Mouse (Mus musculus): ENCODE results near the gene Wrb. TPM values are rescaled to one million over a fixed set of nuclear protein-coding genes. Genes with fewer than 3 reads are reported as not detected.
A peak's percentile ranks its signal among the peaks of the same experiment; 100 is the strongest.

The Wrb gene
- total RNA-seq, 2 experiments from 2014 or later, result 12.6 to 13.0 TPM

DNA sequence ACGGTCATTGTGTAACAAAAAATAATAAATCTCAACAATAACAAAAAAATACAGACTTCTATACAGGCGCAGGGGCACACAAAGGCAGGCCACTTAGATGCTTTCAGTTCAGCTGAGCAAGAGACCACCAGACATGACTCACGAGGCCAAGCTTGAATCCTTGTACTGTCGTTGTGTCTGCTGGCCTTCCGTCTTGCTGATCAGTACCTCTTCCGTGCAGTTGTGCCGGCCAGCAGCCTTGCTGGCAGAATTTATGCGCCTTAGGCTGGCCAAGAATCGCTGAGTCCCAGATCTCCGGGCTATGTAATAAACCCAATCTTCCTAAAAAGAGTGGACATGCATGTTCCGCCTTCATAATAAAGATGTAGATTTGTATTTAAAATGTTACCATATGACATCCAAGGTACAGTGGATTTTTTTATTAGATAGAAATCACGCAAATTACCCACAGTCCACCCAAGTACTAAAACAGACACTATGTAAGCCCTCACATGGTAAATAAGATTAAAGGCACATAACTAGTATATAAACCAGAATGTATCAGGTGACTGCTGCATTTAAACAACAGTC, 13.4 kb downstream of the Wrb start:
- DNase-seq (ENCODE audit: low spot score), result no peak

- peak; percentile 56 for DNase-seq (ENCODE audit: low spot score)
These were observed 14.0 kb downstream of the Wrb start for GRCm38 (mm10) chr16:96159091-96159731.

DNA sequence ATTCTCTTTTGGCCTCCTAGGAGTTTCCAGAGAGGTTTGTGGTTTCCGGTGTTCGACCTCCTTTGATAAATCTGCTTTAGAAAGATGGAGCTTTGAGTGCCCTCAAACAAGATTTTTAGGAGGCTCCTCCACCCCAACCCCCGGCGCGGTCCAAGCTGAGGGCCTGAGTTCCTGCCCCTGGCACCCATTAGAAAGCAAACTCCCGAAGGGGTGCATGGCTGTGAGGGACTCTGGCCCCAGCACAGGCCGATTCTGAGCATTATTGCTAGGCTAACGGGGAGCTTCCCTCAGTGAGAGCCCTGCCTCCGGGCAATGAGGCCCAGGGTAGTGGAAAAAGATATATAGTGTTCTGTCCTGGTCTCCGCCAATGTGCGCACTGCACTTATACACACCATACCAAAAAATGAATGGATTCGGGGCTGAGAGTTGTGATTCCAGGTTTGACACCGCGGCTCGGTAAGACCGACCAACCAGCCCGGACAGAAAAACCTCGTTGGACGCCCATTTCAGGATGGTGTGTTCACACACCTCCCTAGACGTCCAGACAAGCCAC, 14.7 kb downstream of the Wrb start:
- DNase-seq (ENCODE audit: low spot score), result no peak

DNA sequence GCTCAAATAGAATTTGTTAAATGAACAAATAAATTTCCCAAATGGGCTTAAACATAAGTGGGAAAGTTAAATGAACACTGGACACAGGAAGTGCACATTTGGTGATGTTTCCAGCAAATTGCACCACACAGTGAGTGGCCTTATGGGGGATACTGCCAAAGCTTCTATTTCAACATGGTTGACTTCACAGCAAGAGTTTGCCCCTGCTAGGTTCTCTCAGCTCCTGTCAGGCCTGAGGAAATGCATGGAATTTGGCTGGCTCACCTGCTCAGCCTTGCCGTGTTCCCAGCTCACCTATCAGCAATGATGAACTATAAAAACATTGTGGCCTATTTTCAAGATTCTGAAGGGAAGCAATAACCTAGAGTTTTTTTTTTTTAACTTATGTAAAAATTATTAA, 15.7 kb downstream of the Wrb start:
- no peak for DNase-seq (ENCODE audit: low spot score)

DNA sequence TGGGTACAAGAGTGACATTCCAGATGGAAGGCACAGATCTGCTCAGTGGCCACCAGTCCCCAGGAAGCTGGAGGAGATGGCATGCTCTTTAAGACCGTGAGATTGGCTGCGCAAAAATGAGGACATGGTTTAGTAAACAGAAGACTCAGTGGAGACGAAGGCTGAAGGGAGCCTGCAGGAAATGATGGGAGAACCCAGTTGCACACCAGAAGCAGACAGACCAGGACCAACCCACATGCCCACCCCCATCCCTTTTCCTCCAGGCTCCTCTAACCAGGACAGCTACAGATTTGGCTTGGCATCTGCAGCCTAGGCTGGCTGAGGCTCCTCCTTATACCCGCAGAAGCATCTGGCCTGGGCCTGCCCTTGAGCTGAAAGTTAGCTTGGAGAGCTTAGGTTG, 16.1 kb downstream of the Wrb start:
- no peak for DNase-seq (ENCODE audit: low spot score)

DNA sequence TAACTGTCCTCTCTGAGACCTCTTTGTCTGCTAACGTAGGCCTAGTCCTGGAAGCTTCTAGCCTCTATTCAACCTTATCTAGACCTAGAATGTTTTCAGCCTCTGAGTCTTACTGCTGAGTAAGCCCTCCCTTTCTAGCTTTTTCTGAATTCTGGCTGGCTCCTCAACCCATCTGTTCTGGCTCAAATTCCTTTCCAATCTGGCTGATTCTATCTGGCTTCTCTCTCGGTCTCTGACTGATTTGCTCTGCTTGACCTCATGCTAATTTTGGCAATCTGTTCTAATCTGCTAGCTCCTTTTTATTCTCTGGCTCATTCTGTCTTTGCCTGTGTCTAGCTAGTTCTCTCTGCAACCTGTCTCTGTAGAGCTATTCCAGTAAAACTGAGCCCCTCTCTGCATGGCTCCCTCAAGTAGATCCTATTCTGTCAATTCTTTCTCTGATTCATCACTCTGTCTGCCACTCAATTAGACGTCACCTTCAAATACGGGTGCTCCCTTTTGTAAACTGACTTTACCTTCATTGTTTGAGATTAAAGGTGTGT, 20.6 kb downstream of the Wrb start:
- DNase-seq (ENCODE audit: low spot score), result no peak

DNA sequence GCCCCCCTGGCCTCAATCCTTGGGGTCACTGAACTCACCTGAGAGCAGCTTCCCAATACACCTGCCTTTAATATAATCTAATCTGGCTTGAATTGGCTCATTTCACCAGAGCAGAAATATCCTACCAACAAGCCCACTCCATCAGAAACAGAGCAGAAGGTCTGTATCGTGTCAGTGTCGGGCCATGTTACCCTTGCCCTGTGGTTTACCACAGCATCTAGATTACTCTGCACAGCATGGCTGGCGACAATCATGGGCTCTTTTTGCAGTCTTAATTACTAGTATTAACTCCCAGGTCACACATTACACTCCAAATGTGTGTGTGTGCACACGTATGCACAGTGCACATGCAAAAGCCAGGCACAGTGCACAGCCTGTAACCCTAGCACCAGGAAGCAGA, 23.6 kb downstream of the Wrb start:
- no peak for DNase-seq (ENCODE audit: low spot score)

DNA sequence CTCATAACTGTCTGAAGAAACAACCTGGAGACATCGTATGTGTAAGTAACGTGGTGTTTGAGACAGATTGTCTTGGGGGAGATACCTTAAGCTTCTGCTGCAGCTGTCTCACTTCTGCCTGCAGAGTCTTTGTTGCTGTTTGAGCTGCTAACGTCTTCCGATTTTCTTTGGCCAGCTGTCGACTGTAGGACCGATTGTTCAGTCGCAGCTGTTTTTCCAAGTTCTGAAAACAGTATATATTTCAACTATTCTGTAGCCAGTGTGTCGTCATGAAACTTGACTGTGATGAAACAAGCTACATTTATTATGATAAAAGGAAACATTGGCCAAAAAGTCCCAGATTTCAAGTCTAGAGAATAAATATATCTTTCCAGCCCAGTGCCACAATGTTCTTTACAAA, 28.4 kb downstream of the Wrb start:
- no peak for DNase-seq (ENCODE audit: low spot score)

GRCm38 (mm10) chr16:96175399-96175798, 30.2 kb downstream of the Wrb start:
- no peak for DNase-seq (ENCODE audit: low spot score)

DNA sequence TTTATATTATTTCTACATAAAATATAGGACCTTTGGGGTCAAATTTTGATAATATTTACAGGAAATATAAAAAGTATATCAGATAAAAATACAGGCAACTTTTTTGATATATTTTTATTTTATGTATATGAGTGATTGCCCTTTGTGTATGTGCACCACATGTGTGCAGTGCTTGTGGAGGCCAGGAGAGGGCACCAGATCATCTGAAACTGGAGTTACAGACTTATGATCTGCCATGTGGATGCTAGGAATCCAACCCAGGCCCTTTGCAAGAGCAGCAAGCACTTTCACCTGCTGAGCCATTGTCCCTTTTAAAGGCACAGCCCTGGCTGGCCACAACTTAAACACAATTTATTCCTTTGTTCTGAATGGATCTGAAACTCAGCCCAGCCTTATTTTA, 33.9 kb downstream of the Wrb start:
- DNase-seq (ENCODE audit: low spot score), result no peak

DNA sequence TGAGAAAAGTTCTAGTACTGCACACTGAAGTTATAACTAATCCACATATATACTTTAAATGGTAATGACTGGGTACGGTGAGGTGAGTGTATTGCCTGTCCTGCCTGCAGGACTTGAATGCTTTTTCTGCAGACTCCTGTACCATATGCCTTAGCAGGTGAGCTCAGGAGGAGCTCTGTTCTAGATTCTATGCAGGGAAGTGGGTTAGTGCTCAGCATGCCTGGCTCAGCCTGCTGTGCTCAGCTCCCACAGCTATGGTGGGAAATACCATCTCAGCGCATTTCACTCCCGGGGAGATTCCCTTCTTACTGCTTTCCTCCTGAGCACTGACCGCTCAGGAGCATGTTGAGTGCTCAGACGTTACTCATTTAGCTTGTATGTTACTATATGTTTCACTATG, 42.4 kb downstream of the Wrb start:
- DNase-seq (ENCODE audit: low spot score), result no peak

DNA sequence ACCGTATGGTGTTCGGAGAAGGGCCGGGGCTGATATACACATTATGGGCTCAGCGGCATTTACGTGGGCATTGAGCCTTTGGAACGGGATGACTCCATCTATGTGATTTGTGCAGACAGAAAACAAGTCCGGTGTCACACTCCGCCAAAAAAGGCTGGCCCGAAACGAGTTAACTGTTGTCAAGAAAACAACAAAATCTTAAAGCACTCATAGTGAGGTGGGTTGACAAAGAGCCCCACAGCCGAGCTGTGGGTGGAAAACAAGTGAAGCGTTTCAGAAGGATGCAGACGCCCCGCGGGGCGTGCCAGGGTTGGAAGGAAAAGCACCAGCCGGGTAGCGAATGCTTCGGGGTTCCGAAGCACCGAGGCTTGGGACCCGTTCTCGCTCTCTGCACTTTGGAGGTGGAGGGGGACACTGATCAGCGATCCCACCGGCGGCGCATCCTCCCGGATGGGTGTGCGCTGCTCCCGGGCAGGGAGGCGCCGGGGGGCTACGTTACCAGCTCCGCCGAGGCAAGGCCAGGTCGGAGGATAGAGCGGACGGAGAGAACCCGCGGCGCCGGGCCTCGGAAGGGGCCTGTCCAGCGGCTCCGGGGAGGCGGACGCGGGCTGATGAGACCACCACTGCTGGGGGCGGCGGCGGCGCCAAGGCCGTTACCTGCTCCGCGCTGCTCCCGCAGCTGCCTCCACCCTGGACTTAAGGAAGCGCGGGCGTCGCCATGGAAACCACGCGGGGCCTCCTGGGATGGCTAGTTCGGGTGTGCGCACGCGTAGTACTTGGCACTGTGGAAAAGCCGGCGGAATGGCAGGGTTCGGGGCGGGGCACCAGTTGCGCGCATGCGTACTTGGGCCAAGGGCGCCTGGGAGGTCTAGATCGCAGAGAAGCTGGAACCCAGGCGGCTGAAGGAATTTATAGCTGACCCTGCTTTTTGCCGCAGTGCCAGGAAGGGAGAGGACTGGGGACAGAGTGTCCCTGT, 46.6 kb downstream of the Wrb start, which contains the start of gene Lca5l:
Lca5l (minus strand) TSS at position 741 of the 976 bp plus-strand sequence.
- peak; percentile 99 for DNase-seq (ENCODE audit: low spot score)

DNA sequence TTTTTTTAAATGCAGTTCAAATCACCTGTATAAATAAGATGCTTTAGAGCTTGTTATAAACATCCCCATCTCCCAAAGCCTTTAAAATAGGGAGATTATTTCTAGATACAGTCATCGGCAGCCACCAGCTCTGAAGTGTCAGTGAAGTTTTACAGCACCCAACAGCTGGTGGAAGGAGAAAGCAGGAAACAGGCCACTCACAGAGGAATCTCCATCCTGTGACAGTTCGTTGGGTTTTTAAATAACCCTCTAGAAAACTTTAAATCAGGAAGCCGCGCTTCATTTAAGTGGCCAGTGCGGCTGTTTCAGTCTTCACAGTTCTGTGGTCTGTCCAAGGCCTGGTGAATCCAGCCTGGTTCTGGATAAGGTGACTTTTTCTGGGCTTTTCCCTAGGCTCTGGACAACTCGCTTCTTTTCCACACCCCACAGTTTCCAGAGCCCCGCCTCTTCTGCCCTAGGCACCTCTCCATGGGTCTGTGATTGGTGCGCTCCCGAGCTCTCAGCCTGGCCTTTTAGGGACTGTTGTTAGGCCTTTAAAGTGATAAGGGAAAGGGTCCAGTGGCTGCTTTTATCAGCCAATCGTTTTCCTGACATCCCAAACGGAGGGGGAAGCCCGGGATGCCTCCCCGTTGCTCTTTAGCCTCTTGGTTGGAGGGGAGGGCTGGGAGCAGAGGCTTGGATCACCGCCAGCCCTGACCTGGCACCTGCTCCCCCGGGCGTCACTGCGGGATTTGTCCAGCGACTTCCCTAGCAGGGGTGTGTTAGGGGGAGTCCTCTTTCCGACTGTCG, 54.9 kb downstream of the Wrb start, which contains the start of gene Sh3bgr:
Sh3bgr (plus strand) TSS at position 538 of the 789 bp plus-strand sequence.
- DNase-seq (ENCODE audit: low spot score), result peak; percentile 91

DNA sequence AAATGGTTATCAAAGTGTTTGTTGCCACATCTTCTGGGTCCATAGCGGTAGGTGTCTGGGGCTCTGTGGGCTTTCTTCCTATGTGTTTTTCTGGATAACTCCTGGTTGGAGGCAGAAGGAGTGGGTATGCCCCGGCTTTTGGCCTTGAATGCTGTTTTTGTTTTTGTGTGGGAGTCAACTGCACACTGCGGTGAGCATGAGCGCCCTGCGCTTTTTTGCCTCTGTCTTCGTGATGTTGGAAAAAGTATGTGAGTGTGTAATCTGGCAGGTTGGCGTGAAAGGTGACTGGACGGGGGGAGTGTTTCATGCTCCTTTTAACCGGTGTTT, 55.5 kb downstream of the Wrb start:
- no peak for DNase-seq (ENCODE audit: low spot score)

DNA sequence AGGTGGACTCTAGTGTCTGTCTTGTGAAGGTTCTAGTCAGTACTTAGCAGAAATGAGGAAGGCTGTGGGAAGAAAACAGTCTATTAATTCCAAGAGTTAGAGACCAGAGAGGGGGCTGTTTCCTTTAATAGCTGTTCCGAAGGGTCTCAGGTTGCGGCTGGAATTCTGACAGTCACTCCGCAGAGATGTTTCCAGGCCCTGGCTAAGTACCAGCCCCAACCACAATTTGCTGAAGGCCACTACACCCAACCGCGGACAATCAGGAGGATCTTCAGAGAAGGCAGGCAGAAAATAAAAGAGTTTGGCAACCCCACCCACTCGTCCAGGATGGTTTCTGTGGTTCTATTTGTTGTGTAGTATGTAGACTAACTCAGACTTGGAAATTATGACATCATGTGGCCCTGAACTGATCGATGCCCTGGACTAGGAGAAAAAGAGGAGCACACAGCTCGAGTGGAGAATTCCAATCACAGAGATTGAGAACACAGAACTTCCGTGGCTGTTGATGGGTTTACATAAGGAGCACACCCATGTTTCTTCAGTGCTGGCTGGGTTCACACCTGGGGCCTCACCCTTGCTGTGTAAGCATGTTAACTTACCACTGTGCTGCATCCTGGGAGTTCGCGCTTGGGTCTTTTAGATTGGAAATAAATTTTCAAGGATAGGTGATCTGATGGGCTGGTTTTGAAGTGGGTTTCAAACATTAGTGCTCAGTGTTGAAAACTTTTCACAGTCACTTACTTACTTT, 56.5 kb downstream of the Wrb start:
- DNase-seq (ENCODE audit: low spot score), result peak; percentile 75

Other genes with a start within 250 kb of the Wrb start
- 10 to 100 TPM; 11.6 to 12.3 TPM for gene Psmg1, start 154.4 kb upstream of the Wrb start, total RNA-seq (2021)
- 10 to 100 TPM; 48.7 to 51.2 TPM for gene Brwd1, start 62.9 kb upstream of the Wrb start, total RNA-seq (2021)
- gene Hmgn1, start 17.7 kb upstream of the Wrb start, total RNA-seq (2021), result 10 to 100 TPM; 22.7 to 33.2 TPM
- gene Lca5l, start 46.9 kb downstream of the Wrb start, total RNA-seq (2021), result under 1 TPM; 0.55 to 0.73 TPM
- 1,000 to 10,000 TPM in 1 of 2 experiments, 100 to 1,000 TPM in 1; 908 to 1,105 TPM for gene Sh3bgr, start 55.0 kb downstream of the Wrb start, total RNA-seq (2021)
- not detected for gene B3galt5, start 90.4 kb downstream of the Wrb start, total RNA-seq (2021)

Data from gastrocnemius, adult 18-20 months (tissue).